Mouse (Mus musculus) lung, adult 18-20 months (tissue): ENCODE results near the gene a.
A peak's percentile ranks its signal among the peaks of the same experiment; 100 is the strongest.

ENCODE experiments used
- DNase-seq, 2 experiments: peaks; one replicate each; pipeline ENCODE4 v3.0.0; 2022; ENCODE audit warnings: mixed read lengths in 2 of 2

a gene

GRCm38 (mm10) chr2:154790656-154791483 is at the start of gene a, which contains the start of gene Raly:
TSS of gene a (plus strand) at chr2:154791402.
TSS of gene Raly (plus strand) at chr2:154791096.
- DNase-seq: peak; percentile 98 to 99

- DNase-seq: no peak
Observed at GRCm38 (mm10) chr2:154742911-154743819, 48.0 kb upstream of the a start.

- no peak for DNase-seq
Observed at GRCm38 (mm10) chr2:154743915-154744314, 47.3 kb upstream of the a start.

GRCm38 (mm10) chr2:154748383-154748782 is 42.8 kb upstream of the a start:
- no peak for DNase-seq

- no peak for DNase-seq
Observed at GRCm38 (mm10) chr2:154749046-154750036, 41.9 kb upstream of the a start.

- no peak for DNase-seq
Observed at GRCm38 (mm10) chr2:154751924-154752323, 39.3 kb upstream of the a start.

GRCm38 (mm10) chr2:154754068-154754560 is 37.1 kb upstream of the a start:
- no peak for DNase-seq

- DNase-seq: no peak
Observed at GRCm38 (mm10) chr2:154755791-154756190, 35.4 kb upstream of the a start.

GRCm38 (mm10) chr2:154757691-154758090 is 33.5 kb upstream of the a start:
- no peak for DNase-seq

GRCm38 (mm10) chr2:154758454-154758853 is 32.7 kb upstream of the a start:
- DNase-seq: no peak

- DNase-seq: no peak
Observed at GRCm38 (mm10) chr2:154763226-154763625, 28.0 kb upstream of the a start.

- no peak for DNase-seq
Observed at GRCm38 (mm10) chr2:154764828-154765497, 26.2 kb upstream of the a start.

GRCm38 (mm10) chr2:154765554-154766008 is 25.6 kb upstream of the a start:
- DNase-seq: no peak

GRCm38 (mm10) chr2:154767051-154767450 is 24.2 kb upstream of the a start:
- no peak for DNase-seq

GRCm38 (mm10) chr2:154769930-154770329 is 21.3 kb upstream of the a start, which contains the start of gene Gm14214:
TSS of gene Gm14214 (minus strand) at chr2:154770030.
- DNase-seq: no peak

GRCm38 (mm10) chr2:154771604-154772003 is 19.6 kb upstream of the a start:
- no peak for DNase-seq

- no peak for DNase-seq
Observed at GRCm38 (mm10) chr2:154774032-154774431, 17.2 kb upstream of the a start.

GRCm38 (mm10) chr2:154776496-154776895 is 14.7 kb upstream of the a start:
- DNase-seq: no peak

- DNase-seq: no peak
Observed at GRCm38 (mm10) chr2:154779648-154780047, 11.6 kb upstream of the a start.

GRCm38 (mm10) chr2:154782361-154782760 is 8.8 kb upstream of the a start:
- no peak for DNase-seq
